Mouse (Mus musculus) cerebellum, adult 2 months (tissue): ENCODE measurements around the gene Tekt2.

Experiments
- CTCF ChIP-seq: fragments of 200-500 bp; IDR thresholded peaks from 2 replicates; pipeline ENCODE4 v1.5.1; 2011; ENCODE audit warnings: low read depth, mild to moderate bottlenecking, control low read depth, low read length, moderate library complexity, borderline replicate concordance; ENCODE audit not compliant: insufficient read depth
- POLR2A ChIP-seq: fragments of 200-500 bp; IDR thresholded peaks from 2 replicates; pipeline ENCODE4 v1.6.1; 2011; ENCODE audit warnings: low read length, control low read depth, borderline replicate concordance; ENCODE audit not compliant: insufficient read depth

DNA sequence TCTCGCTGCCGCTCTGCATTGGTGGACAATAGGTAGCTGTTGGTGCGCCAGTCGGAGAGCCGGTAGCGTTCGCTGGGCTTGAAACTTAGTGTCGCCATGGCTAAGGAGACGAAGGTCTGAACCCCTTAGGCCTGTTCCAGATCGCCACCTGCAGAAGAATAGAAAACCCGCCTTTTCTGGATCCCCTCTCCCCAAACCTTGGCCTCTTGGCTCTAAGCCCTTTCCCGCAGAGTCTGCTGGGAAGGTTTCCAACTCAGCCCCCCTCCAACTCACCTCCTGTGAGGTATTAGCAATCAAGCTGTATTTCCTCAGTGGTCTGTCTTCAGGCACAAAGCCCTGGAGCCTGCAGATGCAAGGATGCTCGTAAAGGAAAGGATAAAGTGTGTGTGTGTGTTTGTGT, 627 bp downstream of the Tekt2 start:
- TF ChIP-seq CTCF = no peak
- TF ChIP-seq POLR2A = no peak
